Mouse (Mus musculus) liver, postnatal 0 days (tissue): ENCODE measurements around the gene Slc6a21.

Experiments used
- CTCF ChIP-seq: sonication (generic); IDR thresholded peaks from 2 replicates; pipeline ENCODE4 v1.5.1; 2016; ENCODE audit warnings: antibody characterized with exemption, low read depth
- EP300 ChIP-seq: IDR thresholded peaks from 2 replicates; pipeline ENCODE4 v1.6.1; 2016; ENCODE audit warnings: antibody characterized with exemption, low read depth, mild to moderate bottlenecking

- no peak for TF ChIP-seq CTCF
- TF ChIP-seq EP300 = no peak
These were observed 18.0 kb upstream of the Slc6a21 start for GRCm38 (mm10) chr7:45259281-45259680.
